13 mouse cellular contexts compared by ENCODE assay signal in genomic region chr12:51821256-51821655, GRCm38 (mm10). TPM values are rescaled to one million over a fixed set of nuclear protein-coding genes. Genes with fewer than 3 reads are reported as not detected.
DNase-seq lines count a peak whose midpoint lies in the region; ATAC-seq and TF ChIP-seq lines count a peak whose summit lies in the region.
"Had no signal": no experiment of that assay in that cellular context is flagged by ENCODE, and none has a peak within 500 bp of the region (broad histone marks: within the 10 kb centered on the region; RNA-seq: fewer than 3 reads in every experiment).

No protein-coding gene starts in this region.

- no peaks in the 10 kb centered on the region for H3K27me3 ChIP-seq in heart, embryonic 12.5 days (replicated peaks)
- no peaks in the 10 kb centered on the region for H3K27me3 ChIP-seq in heart, embryonic 11.5 days (ENCODE audit: control insufficient read depth, insufficient read depth, low read length)
- H3K27me3 ChIP-seq in thymus, adult 2 months (ENCODE audit: control insufficient read depth, insufficient read depth, low read length), result no peaks in the 10 kb centered on the region
- H3K27me3 ChIP-seq: lung, embryonic 15.5 days had no signal

- peak; percentile 40; the same call in 1 of the 2 replicates for ATAC-seq in heart, embryonic 12.5 days (ENCODE audit: insufficient number of reproducible peaks, low FRiP score)
- no peak for ATAC-seq in heart, embryonic 11.5 days (replicated peaks; ENCODE audit: insufficient number of reproducible peaks, low FRiP score, low TSS enrichment)
- ATAC-seq in inflammation-experienced regulatory T-cells, adult 6 months, result peak; percentile 72

- no peaks in the 10 kb centered on the region for H3K9me3 ChIP-seq in heart, embryonic 12.5 days (replicated peaks)
- H3K9me3 ChIP-seq in heart, embryonic 11.5 days (replicated peaks; ENCODE audit: control insufficient read depth, low read length), result no peaks in the 10 kb centered on the region
- H3K9me3 ChIP-seq: lung, embryonic 15.5 days had no signal

- 22% methylated on average over 2 of the region's 2 CpGs for WGBS in heart, embryonic 12.5 days
- WGBS in heart, embryonic 11.5 days (ENCODE audit: insufficient replicate concordance), result 37% methylated on average over 2 of the region's 2 CpGs
- WGBS in thymus, adult 2 months, result 16% methylated on average over 2 of the region's 2 CpGs

- H3K4me2 ChIP-seq in heart, embryonic 12.5 days, result no peak overlapping the region
- H3K4me2 ChIP-seq in heart, embryonic 11.5 days, result no peak overlapping the region
- H3K4me2 ChIP-seq: lung, embryonic 15.5 days had no signal

- TF ChIP-seq CTCF in thymus, adult 2 months (IDR thresholded peaks at IDR 0.05; ENCODE audit: borderline replicate concordance, control insufficient read depth, extremely low read depth, insufficient read depth, low read length, poor library complexity), result no peak

- H3K4me1 ChIP-seq in heart, embryonic 12.5 days (replicated peaks), result peaks cover 45% of the 10 kb centered on the region
- peaks cover 20% of the 10 kb centered on the region for H3K4me1 ChIP-seq in heart, embryonic 11.5 days (ENCODE audit: control insufficient read depth, insufficient read depth, low read length)
- H3K4me1 ChIP-seq in thymus, adult 2 months (replicated peaks; ENCODE audit: control insufficient read depth, insufficient read depth, low read length), result 0 out of 2 replicates have a peak, but pooled peaks cover 3% of the 10 kb centered on the region

- H3K36me3 ChIP-seq in heart, embryonic 12.5 days, result peaks cover 24% of the 10 kb centered on the region
- H3K36me3 ChIP-seq in heart, embryonic 11.5 days (ENCODE audit: control insufficient read depth, insufficient read depth, low read length), result peaks cover 6% of the 10 kb centered on the region; the same call in 1 of the 2 replicates
- H3K36me3 ChIP-seq in thymus, adult 2 months (ENCODE audit: control insufficient read depth, insufficient read depth, low read length), result peaks cover 4% of the 10 kb centered on the region

- H3K27ac ChIP-seq in heart, embryonic 12.5 days (ENCODE audit: poor library complexity, severe bottlenecking), result no peak overlapping the region
- no peak overlapping the region for H3K27ac ChIP-seq in heart, embryonic 11.5 days (ENCODE audit: low read depth, low read length)
- H3K27ac ChIP-seq in thymus, adult 2 months (ENCODE audit: control insufficient read depth, insufficient read depth, low read length), result no peak overlapping the region
- H3K27ac ChIP-seq: lung, embryonic 15.5 days had no signal

- DNase-seq in 416B (ENCODE audit: low read depth) (peak; percentile 58), MN1 (ENCODE audit: low spot score) (peak; percentile 29)
- DNase-seq in embryo, embryonic 10 days (ENCODE audit: low spot score), result no peak
- no peak for DNase-seq in thymus, adult 2 months
- DNase-seq in gastrocnemius, postnatal 10 days, result no peak
- DNase-seq: cerebellum, postnatal 25 days; kidney, adult 11 months; layer of hippocampus, postnatal 36 days; right cerebral cortex, postnatal 14 days had no signal

- no peak for TF ChIP-seq POLR2A in thymus, adult 2 months (IDR thresholded peaks at IDR 0.05; ENCODE audit: control insufficient read depth, extremely low read depth, insufficient read depth, low read length, poor library complexity)

- no peak overlapping the region for H3K9ac ChIP-seq in heart, embryonic 12.5 days
- no peak overlapping the region for H3K9ac ChIP-seq in heart, embryonic 11.5 days (ENCODE audit: low read depth, low read length)
- H3K9ac ChIP-seq: lung, embryonic 15.5 days had no signal

- no peak overlapping the region for H3K4me3 ChIP-seq in heart, embryonic 12.5 days
- no peak overlapping the region for H3K4me3 ChIP-seq in heart, embryonic 11.5 days (ENCODE audit: low read depth, low read length)
- no peak overlapping the region for H3K4me3 ChIP-seq in thymus, adult 2 months (ENCODE audit: control insufficient read depth, insufficient read depth, low read length)
- H3K4me3 ChIP-seq: lung, embryonic 15.5 days had no signal

RNA-seq across cellular contexts. Expression of gene Hectd1, which starts 8.1 kb away (rescaled TPM):
- polyA plus RNA-seq in heart, embryonic 12.5 days (2016; fragmentation: Nextera tagmentation; extraction: Ambion mirVana), result 38.9 and 41.1 TPM in 2 replicates
- polyA plus RNA-seq in heart, embryonic 11.5 days (2014; fragmentation: Nextera tagmentation; extraction: Ambion mirVana), result 38.7 and 42.4 TPM in 2 replicates
- polyA plus RNA-seq in inflammation-experienced regulatory T-cells, adult 6 months (2017; shearing (Covaris generic)), result 10 to 100 TPM; 58.9 to 78.1 (median 63.5) TPM
- 27.7 and 29.6 TPM in 2 replicates for polyA plus RNA-seq in thymus, adult 2 months (2012; rRNA removed)
- 10 to 100 TPM; 85.6 to 90.6 TPM for total RNA-seq in gastrocnemius, postnatal 10 days (2021)

Comparison
In these comparisons a context has a peak if more than half of its experiments do, and no peak if none do; other contexts are left out.
1. DNase-seq: peak in 416B (single experiment) and MN1 (single experiment); none in embryo, embryonic 10 days (single experiment), thymus, adult 2 months (single experiment) and gastrocnemius, postnatal 10 days (single experiment).